Mouse (Mus musculus): ENCODE data around the gene Ska2.
A peak's percentile ranks its signal among the peaks of the same experiment; 100 is the strongest.

The Ska2 gene

DNA sequence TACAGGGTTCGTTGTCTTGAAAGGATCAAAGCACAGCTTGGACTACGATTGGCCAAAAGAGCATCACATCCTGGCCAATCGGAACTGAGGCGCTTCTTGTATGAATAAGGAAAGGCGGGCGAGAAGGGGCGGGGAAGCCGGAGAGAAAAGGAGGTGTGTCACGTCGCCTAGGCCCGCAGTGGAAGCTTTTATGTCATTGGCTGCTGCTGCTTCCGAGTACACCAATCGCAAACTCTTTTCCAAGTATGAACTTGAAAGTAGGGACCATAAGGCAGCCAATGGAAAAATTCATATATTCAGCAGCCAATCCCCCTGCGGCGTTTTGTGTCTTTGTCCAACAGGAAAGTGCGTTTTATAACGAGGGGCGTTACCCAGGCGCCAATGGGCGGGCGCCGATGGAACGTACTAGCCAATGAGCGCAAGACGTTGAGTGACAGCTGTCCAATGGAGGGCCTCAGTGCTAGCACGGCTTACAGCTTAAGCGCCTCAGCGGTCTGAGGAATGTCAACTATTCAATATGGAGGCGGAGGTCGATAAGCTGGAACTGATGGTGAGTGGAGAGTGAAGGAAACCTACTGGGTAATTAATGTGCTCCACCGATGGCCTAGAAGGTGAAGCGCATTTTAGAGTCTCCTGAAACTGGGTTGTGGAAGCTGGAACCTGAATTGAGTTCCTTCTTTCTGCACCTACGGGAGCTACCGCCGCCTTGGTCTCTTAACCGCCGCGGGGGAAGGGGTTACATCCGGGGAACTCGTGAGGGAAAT lies at the start of gene Ska2:
TSS of gene Ska2 (plus strand) at position 480 of the 764 bp plus-strand sequence.
- peak; percentile 99 for DNase-seq (ENCODE audit: low read depth)

DNA sequence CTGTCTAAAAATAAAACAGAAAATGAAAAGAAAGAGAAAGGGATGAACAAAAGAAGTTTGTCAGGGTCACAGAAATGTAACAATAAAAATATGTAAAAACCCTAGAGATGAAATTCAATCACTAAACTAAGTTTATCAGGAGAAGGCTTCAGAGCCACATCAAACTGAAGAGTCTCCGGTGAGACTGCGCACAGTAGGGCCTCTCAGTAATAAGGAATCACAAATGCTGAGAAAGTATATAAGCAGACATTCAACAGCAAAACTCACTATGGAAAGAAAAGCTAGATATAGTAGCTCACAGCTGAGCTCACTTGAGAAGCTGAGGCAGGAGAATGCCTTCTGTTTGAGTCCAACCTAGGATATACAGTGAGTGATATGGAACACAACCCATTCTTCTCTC lies 48.6 kb upstream of the Ska2 start:
- DNase-seq (ENCODE audit: low read depth) = no peak

DNA sequence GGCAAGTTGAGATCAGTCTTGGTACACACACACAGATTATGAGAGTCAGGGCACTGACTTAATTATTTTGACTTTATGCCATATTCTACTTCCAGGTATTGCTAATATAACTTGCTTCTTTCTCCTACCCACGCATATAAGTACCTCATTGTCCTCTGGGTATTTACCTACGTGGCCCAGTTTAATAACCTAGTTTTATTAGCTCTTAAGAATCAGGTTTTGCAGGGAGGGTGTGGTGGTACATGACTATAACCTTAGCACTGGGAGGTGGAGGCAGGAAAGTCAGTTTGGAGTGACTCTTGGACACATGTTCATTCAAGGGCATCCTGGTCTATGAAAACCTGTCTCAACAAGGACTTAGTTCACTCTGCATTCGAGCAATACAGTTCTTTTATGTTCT lies 46.9 kb upstream of the Ska2 start:
- no peak for DNase-seq (ENCODE audit: low read depth)

DNA sequence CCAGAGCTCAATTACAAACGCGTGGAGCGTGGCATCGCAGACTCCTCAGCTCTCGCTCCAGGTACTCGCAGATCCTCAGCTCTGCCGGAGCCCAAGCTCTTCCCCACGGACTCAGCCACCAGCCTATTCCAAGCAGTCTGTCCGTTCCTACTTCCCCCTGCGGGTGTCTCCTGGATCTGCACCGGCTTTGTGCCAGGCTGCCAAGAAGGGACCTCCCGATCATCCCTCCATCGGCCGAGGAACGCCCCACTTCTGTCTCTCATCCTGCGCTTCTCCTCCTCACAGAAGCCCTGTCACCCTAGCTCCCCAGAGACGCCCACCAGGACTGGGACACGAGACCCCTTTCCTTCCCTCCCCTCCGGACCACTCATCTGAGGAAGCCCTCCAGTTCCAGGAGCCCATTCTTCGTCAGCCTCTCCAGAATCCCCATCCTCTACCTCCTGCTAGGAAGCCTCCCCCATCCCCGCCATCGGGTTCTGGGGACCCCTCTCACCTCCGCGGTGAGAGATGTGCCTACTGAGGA lies 35.6 kb upstream of the Ska2 start:
- peak; percentile 52 for DNase-seq (ENCODE audit: low read depth)

DNA sequence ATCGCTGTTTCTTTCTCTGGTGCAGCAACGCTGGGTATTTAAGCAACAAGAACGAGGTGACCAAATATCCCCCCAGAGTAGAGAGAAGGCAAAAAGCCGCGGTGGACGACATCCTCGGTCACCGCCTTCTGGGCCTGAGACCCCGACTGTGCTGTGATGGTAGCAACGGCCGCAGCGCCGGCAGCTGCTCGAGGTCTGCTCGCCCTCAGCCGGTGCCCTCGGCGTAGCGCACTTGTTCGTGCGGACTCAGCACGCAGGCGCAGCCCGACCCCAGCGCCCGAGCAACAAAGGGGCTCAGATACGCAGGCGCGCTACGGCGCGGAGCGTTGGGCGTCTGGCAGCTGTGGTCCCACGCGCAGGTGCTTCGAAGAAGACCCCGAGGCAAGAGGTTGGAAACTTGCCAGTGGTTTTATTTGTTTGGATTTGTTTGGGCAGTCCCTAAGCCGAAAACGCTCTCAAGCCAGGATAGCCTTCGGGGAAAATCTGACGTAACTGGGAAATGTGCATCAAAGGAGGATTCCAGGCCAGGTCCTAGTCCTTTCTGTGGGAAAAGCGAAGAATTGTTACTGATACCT lies 35.1 kb upstream of the Ska2 start, which contains the start of gene Gdpd1:
TSS of gene Gdpd1 (minus strand) at position 197 of the 575 bp plus-strand sequence.
- peak; percentile 81 for DNase-seq (ENCODE audit: low read depth)

DNA sequence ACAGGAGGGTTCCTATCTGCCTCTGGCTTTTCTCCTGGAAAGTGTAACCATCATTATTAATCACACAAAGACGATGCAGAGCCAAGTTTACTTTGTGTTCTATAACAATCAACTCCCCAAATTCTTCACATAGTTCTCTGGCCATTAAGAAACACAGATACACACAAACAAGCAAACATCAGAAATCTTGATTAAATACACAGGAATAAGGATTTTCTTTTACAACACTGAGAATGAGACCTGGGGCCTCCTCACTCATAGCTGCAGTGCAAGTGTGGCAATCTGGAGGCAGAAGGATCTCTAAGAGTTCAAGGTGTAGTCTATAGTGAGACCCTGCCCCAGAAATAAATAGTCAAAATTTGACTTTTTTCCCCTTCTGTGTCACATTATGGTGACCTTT lies 25.3 kb upstream of the Ska2 start:
- no peak for DNase-seq (ENCODE audit: low read depth)

DNA sequence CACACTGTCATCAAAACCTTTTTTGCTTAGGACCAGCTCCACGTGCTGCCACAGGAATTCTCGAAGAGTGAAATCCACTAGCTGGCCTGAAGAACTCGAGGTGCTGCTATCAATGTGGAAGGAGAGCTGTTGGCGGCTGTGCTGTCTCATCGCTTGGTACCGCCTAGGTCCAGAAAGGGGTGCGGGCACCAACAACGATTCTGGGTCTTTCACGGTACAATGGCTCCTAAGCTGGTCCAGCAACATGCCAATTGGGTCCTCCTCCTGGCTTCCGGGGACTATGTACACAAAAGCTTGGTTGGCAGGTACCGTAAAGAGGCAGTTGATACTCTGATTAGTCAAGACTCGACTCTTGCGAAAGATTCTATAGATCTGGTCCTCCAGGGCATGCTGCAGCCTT lies 23.6 kb upstream of the Ska2 start:
- DNase-seq (ENCODE audit: low read depth) = no peak

DNA sequence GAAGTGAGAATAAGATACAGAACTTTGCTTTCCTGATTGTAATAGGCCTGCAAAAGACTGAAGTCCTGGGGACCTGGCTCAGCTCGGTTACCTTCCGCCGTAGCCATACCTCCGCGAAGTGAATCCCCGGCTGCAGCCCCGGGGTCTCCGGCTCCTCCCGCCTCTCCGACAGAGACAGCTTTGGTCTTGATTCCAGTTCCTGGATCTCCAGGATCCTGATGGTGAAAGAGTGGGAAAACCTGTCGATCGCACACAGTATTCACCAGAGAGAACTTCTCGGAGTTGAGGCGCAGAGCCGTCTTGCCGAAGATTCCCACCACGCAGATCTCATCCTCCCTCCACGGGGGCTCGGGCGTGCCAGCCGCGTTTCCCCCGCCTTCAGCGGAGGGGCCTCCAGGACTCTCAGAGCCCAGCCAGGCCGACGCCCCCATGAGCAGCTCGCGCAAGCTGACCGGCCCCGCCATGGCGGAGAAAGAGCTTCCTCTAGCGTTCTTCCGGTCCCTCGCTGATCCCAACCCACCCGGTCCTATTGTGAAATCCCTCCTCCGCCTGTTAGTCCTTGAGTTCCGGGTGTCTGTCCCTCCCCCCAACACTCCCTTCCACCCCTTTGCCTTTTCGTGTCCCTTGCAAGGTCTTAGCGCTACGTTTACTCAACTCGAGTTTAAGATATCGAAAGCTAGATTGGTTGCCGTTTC lies 22.6 kb upstream of the Ska2 start, which contains the start of gene Smg8:
TSS of gene Smg8 (minus strand) at position 485 of the 695 bp plus-strand sequence.
- DNase-seq (ENCODE audit: low read depth) = peak; percentile 91

DNA sequence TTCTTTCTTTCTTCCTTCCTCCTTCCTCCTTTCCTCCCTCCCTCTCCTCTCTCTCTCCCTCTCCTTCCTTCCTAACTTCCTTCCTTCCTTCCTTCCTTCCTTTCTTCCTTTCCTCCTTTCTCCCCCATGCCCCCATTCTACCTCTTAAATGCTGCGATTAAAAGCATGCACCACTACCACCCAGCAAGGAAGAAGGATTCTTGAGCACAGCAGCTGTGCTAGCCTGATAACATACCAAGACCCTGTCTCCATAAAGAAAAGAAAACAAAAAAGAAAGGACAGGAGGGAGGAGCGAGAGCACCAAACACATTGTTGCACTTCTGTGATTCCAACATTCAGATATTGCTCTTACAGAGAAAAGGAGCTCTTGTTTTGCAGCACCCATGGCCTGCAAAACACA lies 21.9 kb upstream of the Ska2 start:
- no peak for DNase-seq (ENCODE audit: low read depth)

DNA sequence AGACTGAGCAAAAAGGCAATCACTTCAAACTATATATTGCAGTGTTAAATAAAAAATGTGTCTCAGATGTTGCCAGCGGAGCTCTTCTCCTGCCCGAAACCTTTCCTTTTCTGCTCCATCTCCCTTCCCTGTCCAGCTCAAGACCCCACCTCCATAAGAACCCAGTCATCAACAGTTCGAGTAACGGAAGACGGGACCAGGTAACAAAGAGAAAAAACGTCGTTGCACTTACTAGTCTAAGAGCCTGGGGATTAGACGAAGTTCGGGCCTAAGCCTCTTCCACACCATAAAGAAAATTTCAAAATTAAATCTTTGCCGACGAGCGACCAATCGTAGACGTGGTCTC lies 652 bp upstream of the Ska2 start, which contains the start of gene Prr11:
TSS of gene Prr11 (minus strand) at position 300 of the 346 bp plus-strand sequence.
- no peak for DNase-seq (ENCODE audit: low read depth)

DNA sequence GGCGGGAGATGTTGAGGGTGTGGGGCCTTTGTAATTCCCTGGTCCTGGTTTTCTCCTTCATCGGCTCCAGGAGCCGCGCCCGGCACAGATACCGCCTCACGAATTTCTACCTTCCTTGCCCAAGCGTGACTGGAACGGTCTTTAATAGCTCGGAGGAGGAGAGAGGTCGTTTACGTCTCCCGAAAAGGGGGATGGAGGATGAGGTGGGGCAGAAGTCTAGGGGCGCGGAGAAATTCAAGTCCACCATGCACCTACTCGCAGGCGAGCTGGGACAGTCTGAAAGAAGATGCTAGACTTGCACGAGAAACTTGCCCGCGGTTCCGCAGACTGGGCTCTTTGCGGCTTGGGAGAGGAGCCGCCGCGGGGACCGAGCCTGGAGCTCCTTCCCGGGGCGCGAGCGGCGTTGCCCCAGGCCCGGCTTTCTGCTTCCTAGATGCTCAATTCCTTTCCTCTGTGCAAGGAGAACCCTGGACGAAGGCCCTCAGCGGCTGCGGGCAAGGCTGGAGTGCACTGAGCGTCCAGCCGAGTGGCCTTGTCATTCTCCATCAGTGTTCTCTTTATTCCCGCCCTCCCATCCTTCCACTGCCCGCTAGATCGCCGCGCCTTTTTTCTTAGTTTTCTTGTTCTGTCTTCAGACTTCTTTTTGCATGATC lies 611 bp downstream of the Ska2 start:
- DNase-seq (ENCODE audit: low read depth) = no peak

DNA sequence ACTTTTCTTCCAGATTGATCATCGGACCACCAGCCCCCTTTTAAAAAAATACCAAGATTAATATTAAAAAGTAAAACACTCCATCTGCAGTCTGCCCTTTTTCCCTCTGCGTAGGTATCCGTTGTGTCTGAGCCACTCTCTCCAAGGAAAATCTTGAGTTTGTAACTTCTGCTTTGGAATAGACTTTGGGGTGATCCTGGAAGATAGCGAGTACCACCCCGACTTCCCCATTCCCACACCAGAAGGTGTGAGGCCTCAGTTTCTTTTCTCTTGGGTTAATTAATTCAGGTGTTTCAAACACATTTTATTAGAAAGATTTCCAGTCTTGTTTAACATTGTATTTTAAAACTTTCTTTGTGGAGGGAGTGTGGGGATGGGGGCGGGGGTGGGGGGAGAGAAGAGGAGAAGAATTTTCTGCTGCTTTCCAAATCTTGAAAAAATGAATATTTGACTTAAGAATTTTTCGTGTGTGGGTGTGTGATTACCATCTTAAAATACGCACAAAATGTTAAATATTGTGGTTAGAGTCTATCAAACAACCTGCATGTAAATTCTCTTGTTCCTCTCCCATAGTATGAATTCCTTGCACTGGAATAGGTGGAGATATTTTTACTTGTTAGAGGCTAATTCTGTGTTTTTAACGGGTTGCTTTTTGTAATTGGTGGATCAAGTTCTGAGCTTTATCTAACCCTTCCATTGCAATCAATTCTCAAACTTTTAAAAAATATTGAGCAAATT lies 1.3 kb downstream of the Ska2 start:
- DNase-seq (ENCODE audit: low read depth) = no peak

DNA sequence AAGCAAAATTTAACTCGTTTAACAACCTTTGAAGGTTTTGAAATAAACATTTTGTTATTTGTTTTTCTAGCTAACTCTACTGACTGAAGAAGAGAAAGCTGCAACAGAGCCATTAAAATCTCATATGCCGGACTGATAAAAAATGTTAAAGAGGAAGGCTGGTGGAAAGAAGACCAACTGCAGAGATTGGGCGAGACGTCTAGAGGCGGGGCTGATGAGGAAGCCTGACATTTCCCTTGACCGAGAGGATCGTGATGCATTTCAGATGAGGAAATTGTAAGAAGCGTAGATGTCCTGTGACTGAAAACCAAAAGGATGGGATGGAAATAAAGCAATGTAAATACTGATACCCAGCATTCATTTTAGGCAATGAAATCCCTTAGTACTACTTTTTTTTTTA lies 12.8 kb downstream of the Ska2 start:
- DNase-seq (ENCODE audit: low read depth) = no peak

DNA sequence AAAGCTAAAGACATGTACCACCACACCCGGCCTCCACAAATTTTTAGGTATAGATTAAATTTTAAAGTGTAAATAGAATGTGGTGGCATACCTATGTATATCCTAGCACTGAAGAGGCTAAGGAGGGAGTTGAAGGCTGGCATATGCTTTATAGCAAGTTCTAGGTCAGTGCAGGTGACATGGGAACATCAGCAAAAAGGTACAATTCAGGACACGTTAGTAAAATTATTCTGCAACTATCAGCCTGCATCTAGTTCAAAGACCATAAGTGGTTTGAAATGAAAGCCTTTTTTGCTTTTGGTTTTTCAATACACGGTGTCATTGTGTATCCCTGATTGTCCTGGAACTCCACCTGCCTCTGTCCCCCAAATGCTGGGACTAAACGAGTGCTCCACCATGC lies 16.5 kb downstream of the Ska2 start:
- no peak for DNase-seq (ENCODE audit: low read depth)

DNA sequence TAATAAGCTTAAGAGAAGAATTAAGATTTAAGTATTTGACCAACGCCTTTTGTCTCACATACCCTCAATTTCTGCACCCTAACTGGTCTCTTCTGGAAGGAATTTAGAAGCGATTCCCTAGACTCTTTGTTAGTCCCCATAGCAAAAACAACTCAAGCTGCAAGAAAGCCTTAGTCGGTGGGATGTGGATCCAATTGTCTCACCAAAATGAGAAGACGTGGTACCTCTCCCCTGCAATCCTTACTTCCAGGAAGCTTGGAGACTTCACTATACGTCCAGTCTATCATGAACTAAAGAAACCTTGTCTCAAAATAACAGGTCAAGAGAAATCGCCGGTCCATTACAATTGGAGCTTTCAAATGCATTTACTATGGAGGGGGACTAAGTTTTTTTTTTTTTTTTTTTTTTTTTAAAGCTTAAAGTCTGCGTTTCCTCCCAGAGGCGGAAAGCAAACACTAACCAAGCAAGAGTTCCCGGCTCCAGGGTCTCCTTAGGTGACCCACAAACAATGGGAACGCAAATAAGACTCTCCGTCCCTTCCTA lies 17.3 kb downstream of the Ska2 start:
- DNase-seq (ENCODE audit: low read depth) = no peak

DNA sequence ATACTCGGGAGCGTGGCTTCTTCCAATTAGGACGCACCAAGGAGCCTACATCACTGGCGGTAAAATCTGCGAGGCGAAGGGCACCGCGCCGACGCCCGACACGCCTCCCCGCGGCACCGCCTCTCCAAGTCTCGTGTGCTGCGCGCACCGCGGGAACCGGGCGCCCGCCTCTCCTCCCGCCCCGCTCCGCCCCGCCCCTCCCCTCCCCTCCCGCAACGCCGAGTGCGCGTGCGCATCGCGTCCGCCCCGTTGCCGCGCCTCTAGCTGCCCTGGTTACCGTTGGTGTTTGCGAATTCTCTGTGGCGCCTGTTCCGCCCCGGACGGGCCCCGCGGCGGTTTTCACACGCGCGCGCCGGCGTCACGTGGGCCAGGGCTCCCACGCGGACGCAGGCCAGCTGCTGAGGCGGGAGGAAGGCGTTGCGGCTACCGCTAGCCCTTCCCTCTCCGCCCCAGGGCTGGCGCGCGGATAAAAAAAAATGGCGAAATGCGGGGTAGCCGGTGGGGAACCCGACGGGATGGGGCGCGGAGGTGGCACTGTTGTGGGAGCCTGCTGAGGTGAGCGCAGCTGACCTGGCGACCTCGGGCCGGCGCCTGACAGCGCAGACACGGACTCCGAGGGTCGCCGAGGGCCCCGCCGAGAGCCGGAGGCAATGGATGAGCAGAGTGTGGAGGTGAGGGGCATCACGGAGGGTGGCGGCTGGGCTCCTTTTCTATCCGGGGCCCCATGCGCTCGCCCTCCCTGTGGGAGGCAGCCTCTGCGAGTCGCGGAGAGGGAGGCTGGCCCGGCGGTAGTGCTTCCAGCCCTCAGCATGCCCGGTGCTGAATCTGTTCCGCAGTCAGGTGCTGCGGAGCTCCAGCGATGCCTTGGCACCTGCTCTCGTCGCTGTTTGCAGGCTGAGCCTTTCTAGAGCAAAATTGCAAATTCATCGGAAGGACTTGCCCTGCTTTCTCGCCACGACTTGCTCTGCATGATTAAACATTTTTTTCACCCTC lies 18.1 kb downstream of the Ska2 start, which contains the start of gene Trim37:
TSS of gene Trim37 (plus strand) at position 254 of the 993 bp plus-strand sequence.
- peak; percentile 96 for DNase-seq (ENCODE audit: low read depth)

DNA sequence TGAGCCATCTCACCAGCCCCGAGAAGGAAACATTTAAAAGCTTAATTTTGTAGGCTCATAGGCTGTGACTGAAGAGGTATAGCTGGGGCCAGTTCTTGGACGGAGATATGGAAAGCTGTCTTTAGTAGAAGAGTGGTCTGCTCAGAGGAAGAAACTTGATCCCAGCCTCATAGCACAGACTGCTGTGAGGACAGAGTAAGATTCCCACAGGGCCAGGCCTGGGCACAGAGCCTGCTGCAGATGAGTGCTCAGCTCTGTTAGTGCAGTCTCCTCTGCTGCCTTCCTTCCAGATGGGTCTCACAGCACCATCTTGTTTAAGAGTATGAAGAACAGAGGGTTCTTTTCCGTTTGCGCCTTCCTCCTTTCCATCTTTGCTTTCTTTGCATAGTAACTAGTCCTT lies 27.2 kb downstream of the Ska2 start:
- no peak for DNase-seq (ENCODE audit: low read depth)

DNA sequence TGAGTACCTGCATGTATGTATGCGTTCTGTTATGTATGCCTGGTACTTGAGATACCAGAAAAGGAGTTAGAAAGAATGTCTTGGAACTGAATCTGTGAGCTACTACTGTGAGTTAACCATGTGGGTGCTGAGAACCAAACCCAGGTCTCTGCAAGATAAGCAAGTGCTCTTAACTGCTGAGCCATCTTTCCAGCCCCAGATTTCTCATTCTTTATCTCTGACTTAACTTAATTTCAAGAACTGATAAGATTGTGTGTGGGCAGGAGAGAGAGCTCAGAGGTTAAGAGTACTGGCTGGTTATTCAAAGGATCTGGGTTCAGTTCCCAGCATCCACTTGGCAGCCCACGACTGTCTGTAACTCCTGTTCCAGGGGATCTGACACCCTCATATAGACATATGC lies 49.0 kb downstream of the Ska2 start:
- no peak for DNase-seq (ENCODE audit: low read depth)

DNA sequence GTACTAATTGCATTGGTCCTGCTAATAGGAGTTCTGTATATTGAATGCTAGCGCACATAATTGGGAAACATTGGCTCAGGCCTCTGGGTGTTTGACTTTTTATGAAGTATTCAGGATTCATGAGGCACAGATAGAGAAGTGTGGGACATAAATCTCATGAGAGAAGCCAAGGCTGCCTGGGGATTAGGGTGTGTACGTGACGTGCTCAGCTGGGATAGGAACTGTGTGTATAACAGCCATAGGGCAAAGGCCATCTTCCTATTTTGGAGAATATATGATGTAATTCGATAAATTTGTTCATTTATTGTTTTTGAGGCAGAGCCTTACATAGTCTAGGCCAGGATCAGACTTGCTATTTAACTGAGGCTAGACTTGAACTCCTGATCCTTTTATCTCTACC lies 53.7 kb downstream of the Ska2 start:
- no peak for DNase-seq (ENCODE audit: low read depth)

DNA sequence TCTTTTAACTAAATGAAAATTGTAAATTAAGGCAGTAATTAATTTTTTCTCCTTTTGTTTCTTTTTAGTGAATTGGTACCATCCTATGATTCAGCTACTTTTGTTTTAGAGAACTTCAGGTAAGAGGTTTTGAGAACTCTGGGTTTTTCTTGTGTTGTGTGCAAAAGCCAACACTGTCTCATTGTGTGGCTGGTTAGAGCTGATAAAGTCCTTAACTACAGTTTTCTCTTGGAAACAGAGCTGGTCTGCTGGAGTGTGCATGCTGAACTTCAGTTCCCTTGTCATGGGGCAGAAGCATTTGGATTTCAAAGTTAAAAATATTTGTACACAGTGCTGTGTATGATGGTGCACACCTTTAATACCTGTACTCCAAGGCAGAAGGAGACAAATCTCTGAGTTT lies 54.7 kb downstream of the Ska2 start:
- no peak for DNase-seq (ENCODE audit: low read depth)
